Mouse (Mus musculus) spleen, adult 12 weeks (tissue): ENCODE data around the gene Zfp865.

Experiments used
- DNase-seq: peaks from one replicate; pipeline ENCODE4 v3.0.0; 2022; ENCODE audit warnings: low spot score

Zfp865 gene

DNA sequence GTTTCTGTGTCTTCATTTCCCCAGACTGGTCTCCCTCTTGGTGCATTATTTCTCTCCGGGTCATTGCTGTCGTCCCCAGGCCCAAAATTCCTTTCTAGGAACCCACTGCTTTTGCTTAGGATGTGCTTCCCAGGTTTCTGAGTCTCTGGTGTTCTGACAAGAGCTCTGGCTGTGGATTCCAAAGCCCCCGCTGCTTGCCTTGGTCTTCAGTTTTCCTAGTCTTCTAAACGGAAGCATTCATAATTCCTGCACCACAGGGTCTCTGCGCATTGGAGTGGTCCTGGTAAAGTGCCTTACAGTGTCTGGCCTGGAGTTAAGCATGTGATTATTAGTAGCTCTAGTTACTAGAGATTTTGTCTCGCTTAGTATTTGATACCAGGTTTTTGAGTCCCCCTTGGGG lies 60.6 kb downstream of the Zfp865 start:
- no peak for DNase-seq

DNA sequence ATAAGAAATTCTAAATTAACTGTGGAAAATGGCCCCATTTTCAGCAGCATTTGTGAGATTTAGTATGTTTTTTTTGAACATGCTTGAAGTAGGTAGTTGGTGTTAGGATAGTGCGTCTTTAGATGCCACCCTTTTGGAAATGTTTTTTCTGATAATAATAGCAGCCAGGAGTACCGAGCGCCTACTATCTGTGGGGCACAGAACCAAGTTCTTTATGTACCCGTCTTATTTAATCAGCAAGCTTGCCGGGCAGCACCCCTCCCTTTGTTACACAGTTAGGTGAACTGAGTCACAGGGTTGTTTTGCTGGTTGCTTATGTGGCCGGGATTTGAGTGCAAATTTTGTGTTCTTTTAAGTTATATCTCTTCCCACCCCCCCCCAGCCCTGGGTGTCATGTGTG lies 61.1 kb downstream of the Zfp865 start:
- no peak for DNase-seq

DNA sequence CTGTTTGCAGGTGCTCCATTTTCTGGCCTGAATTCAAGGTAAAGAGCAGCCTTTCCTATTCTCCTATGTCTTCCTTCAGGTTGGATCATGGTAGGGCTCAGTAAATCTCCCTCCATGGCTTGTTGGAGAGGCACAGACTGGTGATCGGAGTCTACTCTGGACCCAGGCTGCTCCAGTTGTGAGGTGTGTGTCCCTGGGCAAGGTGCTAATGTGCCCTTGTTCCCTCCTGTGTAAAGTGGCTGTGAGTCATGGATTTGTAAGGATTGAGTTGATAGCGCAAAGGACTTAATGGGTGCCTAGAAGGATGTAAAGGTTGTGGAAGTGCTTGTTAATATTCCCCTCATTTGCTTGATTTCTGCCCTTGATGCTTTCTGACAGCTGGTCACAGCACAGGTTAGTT lies 61.8 kb downstream of the Zfp865 start:
- no peak for DNase-seq

DNA sequence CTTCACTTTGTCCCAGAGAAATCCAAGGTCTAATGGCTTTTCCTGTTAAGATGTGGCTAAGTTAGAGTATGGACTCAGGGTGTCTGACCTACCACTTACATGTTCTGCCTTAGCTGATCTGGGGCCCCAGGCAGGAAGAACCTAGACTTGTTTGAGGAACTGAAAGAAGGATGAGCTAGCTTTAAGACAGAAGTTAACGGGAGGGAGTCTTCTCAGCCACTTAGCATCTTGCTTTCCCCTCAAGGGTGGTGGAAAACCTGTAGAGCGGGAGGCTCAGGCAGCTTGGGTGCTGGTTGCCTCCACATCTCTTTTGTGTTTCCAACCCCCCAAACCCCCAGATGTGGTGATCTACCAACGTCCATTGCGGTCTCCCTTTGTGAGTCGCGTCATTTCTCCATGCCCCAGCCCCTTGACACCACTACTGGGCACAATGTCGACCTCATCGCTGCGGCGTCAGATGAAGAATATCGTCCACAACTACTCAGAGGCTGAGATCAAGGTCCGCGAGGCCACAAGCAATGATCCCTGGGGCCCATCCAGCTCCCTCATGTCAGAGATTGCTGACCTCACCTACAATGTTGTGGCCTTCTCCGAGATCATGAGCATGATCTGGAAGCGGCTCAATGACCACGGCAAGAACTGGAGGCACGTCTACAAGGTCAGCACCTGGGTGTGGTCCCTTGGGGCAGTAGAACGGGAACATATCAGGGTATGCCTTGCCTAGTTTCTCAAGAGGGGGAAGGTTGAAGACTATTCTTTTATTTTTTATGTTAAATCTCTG lies 63.3 kb downstream of the Zfp865 start:
- DNase-seq = no peak

DNA sequence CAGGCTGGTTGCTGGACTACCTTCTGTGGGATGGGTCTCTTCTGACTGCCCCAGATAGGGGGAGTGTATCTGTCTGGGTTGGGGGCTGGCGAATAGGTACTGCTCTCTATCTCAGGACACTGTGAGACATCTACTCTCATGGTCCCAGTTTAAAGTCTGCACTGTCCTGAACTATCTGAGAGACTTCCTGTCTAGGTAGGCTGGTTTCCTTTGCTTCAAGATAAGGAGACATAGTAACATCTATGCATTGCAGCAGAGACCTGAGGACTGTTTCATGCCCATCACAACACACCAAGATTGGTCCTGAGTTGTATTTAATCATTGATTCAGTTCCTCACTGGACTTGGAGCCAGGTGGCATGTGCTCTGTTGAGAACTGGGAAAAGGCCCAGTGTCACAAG lies 65.3 kb downstream of the Zfp865 start:
- DNase-seq = no peak
